Mouse (Mus musculus) small intestine, adult 2 months (tissue): Measurements from ENCODE around the gene Tmem251. TPM values are rescaled to one million over a fixed set of nuclear protein-coding genes. Genes with fewer than 3 reads are reported as not detected.

ENCODE experiments used
- H3K27ac ChIP-seq: fragments of 200-500 bp; 2 replicates; pipeline ENCODE4 v1.5.1; 2012; ENCODE audit warnings: low read depth, low read length, control low read depth, inconsistent platforms; ENCODE audit not compliant: insufficient read depth
- H3K27me3 ChIP-seq: fragments of 200-500 bp; 2 replicates; pipeline ENCODE4 v1.6.1; 2012; ENCODE audit warnings: mild to moderate bottlenecking, moderate library complexity, low read length, inconsistent platforms; ENCODE audit not compliant: control insufficient read depth, insufficient read depth
- H3K36me3 ChIP-seq: fragments of 200-500 bp; 2 replicates; pipeline ENCODE4 v1.6.1; 2012; ENCODE audit warnings: mild to moderate bottlenecking, low read length, control low read depth, inconsistent platforms; ENCODE audit not compliant: control insufficient read depth, insufficient read depth
- H3K4me1 ChIP-seq: fragments of 200-500 bp; 2 replicates; pipeline ENCODE4 v1.6.1; 2012; ENCODE audit warnings: low read length, inconsistent platforms, mixed read lengths; ENCODE audit not compliant: control insufficient read depth, insufficient read depth, insufficient read length
- H3K4me3 ChIP-seq: fragments of 200-500 bp; 2 replicates; pipeline ENCODE4 v1.5.1; 2012; ENCODE audit warnings: low read depth, mild to moderate bottlenecking, control low read depth, inconsistent platforms, low read length, moderate library complexity
- CTCF ChIP-seq: fragments of 200-500 bp; IDR thresholded peaks from 2 replicates; pipeline ENCODE4 v1.5.1; 2012; ENCODE audit warnings: low read depth, mild to moderate bottlenecking, control low read depth, inconsistent platforms, low read length, moderate library complexity, mixed read lengths; ENCODE audit not compliant: insufficient replicate concordance, insufficient read length; ENCODE audit errors: extremely low read depth
- POLR2A ChIP-seq: fragments of 200-500 bp; IDR thresholded peaks from 2 replicates; pipeline ENCODE4 v1.6.1; 2012; ENCODE audit warnings: low read depth, mild to moderate bottlenecking, control low read depth, inconsistent platforms, low read length, moderate library complexity
- WGBS: fragments of 180-500 bp; shearing (Covaris S2); methylation state at CpG from one replicate; pipeline ENCODE4 v1.1.7; 2018; 5-methylcytosine and 5-hydroxymethylcytosine counted together
- polyA plus RNA-seq: library from polyadenylated mRNA; depleted of rRNA; stranded (reverse); fragments of >200 nt; gene quantifications from 2 replicates; pipeline ENCODE4 v1.2.3, GENCODE M21; 2012

The Tmem251 gene
- polyA plus RNA-seq, 1 experiment = 2.4 TPM

DNA sequence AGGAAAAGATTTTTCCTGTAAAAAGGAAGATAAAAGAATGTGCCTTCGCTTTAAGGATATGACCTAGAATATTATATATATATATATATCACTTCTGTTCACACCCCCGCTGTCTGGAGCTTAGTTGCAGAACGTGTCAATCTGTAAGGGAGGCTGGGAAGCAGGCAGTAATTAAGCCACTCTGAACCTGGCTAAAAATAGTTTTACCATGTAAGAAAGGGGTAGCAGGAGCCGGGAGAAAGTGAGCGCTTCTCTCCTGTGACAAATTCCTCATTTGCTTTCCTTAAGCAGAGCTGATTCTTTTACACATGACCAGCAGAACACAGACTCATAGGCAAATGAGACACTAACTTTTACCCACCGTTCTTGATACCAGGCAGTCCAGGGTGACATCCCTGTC lies 19.7 kb upstream of the Tmem251 start:
- H3K4me1 ChIP-seq = peaks cover 19% of the 10 kb centered on the region
- H3K4me3 ChIP-seq = no peak overlapping the region
- 87% methylated on average over 6 of the region's 6 CpGs for WGBS
- no peaks in the 10 kb centered on the region for H3K27me3 ChIP-seq
- TF ChIP-seq POLR2A = no peak
- TF ChIP-seq CTCF = no peak
- H3K27ac ChIP-seq = no peak overlapping the region
- no peaks in the 10 kb centered on the region for H3K36me3 ChIP-seq

DNA sequence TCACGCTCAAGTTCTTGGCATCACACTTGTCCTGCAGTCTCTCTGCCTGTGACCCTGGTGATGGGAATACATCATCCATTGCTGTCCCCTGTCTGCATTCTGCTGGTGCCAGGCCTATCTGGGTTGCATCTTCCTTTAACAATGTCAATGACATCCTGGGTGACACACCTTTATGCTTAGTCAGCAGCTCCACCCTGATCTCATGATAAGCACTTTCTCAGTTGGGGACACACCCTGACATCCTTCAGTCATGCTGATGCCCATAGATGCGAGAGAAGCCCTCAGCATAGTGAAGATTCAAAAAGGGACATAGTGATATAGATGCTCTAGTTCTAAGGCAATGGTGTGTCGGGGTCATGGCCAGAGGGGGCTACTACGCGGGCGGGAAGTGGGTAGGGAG lies 18.4 kb upstream of the Tmem251 start:
- TF ChIP-seq CTCF (no peak), POLR2A (no peak)
- Histone ChIP-seq H3K27me3 (no peaks in the 10 kb centered on the region), H3K27ac (peak overlapping the region; percentile 88), H3K36me3 (no peaks in the 10 kb centered on the region), H3K4me3 (no peak overlapping the region), H3K4me1 (peaks cover 24% of the 10 kb centered on the region)
- 83% methylated on average over 6 of the region's 6 CpGs for WGBS

DNA sequence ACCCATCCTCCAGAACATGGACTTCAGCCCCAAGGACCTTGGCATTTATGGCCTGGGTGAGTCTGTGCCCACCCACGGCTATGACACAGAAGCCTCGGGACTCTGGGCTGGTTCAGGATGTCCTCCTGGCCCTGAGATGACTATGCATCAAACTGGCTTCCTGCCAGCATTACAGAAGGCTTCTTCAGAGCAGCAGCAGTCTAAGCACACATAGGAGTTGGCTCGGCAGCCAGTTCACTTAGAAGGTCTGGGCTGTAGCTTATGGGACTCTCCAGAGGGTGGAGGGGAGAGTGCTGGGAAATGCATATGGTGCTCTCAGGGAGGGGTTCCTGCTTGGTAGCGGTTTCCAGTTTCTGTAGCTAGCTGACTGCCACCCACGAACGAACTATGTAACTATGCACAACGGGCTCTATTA lies 17.8 kb upstream of the Tmem251 start:
- no peak for TF ChIP-seq CTCF
- TF ChIP-seq POLR2A = no peak; the same call in 1 of the 2 replicates
- H3K36me3 ChIP-seq = no peaks in the 10 kb centered on the region
- 35% methylated on average over 7 of the region's 7 CpGs for WGBS
- H3K27me3 ChIP-seq = no peaks in the 10 kb centered on the region
- no peak overlapping the region for H3K4me3 ChIP-seq
- H3K27ac ChIP-seq = peak overlapping the region; percentile 88
- H3K4me1 ChIP-seq = peaks cover 29% of the 10 kb centered on the region

DNA sequence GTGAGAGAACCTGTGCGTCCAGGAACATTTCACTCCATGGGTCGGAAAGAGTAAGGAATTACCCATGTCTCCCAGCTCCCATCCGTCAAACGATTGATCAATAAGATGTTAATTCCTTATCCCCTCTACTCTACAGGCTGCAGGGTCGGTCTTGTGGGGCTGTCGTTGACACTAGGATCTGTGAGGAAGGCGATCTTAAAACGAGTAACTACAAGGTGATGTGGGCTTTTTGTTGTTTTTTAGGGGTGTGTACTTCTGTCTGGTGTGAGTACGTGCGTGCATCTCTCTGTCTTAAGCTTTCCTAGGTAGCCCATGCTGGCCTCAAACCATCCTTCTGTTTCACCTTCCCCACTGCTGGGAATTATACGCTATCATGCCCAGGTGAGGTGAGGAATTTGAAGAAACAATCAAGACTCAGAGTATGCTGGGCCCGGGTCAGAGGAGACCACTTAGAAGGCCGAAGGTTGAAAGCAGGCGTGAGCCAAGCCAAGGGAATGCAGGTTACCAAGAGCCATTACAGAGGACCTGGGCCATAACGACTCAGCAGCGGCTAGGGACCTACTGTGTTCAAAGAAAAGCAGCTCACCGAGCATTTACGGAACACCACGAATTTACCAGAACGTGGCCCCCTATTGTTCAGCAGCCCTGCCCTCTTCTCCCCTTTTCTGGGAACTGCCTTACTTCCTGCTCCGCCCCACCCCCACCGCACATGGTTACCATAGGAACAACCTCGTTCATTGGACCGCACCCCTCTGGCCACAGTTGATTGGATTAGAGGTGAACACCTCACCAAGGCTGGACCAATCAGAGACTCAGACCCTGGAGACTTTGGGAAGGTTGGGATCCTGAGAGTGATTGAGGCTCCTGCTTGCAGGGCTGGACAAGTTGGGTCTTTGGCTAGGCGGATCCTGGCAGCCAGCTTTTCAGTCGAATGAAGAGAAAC lies 13.4 kb upstream of the Tmem251 start:
- peak overlapping the region; percentile 96 for H3K27ac ChIP-seq

DNA sequence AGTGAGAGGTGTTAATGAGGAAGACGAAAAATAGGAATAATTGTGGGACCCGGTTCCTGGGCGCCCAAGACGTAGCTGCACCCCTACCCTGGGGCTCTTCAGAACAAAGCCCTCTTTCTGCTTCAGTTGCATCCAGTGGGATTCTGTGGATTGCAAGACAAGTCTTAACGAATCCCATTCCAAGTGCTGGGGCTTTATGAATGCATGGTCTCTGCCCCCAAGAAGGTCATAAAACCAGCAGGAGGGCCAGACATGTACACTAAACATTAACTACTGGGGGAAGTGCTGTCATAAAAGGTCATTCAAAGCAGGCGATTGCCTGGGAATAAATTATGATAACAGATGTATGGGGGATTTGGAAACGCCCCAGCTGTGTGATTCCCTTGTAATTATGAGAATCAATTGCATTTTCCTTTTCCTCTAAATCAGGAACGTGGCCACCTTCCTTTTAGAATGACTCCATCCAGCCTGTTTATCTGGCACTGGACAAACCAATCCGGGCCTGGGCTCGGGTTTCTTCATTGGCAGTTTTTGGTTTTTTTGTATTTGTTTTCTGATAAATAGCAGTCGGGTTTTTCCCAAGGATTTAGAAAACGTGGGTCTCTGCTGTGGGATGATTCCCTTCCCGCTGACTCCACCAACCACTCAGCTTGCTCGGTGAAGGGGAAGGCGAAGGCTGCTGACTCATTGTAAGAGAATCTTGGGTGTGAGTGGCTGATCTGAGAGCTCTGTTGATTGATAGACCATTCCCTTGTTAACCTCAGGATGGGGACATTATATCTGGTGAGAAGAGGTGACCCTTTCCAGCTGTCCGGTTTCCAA lies 12.6 kb upstream of the Tmem251 start:
- Histone ChIP-seq H3K27me3 (no peaks in the 10 kb centered on the region), H3K36me3 (no peaks in the 10 kb centered on the region), H3K27ac (peak overlapping the region; percentile 96), H3K4me1 (peaks cover 26% of the 10 kb centered on the region), H3K4me3 (peak overlapping the region; percentile 20)
- 11% methylated on average over 16 of the region's 16 CpGs for WGBS
- no peak for TF ChIP-seq POLR2A

More for the DNA sequence above, 13.4 kb upstream of the Tmem251 start:
- TF ChIP-seq POLR2A = peak; percentile 42; the same call in 1 of the 2 replicates
- TF ChIP-seq CTCF = no peak; the same call in 1 of the 2 replicates
- Histone ChIP-seq H3K36me3 (no peaks in the 10 kb centered on the region), H3K4me1 (peaks cover 34% of the 10 kb centered on the region), H3K27me3 (no peaks in the 10 kb centered on the region), H3K4me3 (peak overlapping the region; percentile 37)
- 36% methylated on average over 26 of the region's 26 CpGs for WGBS

DNA sequence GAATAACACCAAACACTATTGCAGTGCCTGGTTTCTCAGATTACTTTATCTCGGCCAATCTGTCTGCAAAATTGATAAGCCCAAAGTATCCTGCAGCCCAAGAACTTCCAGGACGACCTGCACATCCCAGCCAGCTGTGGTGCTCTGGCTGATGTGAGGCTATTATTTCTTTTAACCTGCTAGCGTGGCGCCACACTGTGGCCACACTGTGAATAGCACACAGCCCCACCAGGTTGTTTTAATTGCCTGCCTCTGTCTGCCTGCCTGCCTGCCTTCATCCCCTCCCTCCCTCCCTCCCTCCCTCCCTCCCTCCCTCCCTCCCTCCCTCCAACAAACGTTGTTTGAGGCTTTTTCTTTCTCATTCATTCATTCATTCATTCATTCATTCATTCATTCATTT lies 10.2 kb upstream of the Tmem251 start:
- no peaks in the 10 kb centered on the region for H3K36me3 ChIP-seq
- no peak overlapping the region for H3K4me3 ChIP-seq
- peak; percentile 83; the same call in 1 of the 2 replicates for TF ChIP-seq CTCF
- TF ChIP-seq POLR2A = no peak
- 3% methylated on average over 5 of the region's 5 CpGs for WGBS
- no peaks in the 10 kb centered on the region for H3K27me3 ChIP-seq
- H3K27ac ChIP-seq = no peak overlapping the region
- peaks cover 19% of the 10 kb centered on the region for H3K4me1 ChIP-seq

DNA sequence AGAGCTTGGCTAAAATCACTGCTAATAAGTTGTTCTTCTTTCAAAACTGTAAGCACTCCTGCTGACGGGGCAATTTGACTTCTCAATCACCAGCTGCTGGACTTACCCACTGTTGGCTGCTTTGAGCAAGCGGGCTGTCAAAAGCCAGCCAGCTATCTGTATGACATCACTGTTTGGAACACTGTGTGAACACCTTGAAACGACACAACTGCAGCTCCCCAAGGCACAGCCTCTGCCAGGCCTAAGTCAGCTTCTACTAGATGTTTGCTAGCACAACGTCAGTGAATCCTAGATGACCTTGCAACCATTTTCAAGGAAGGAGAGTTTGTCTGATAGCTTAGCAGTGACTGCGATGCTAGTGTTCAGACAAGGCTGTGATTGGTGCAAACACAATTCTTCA lies 4.5 kb upstream of the Tmem251 start:
- 68% methylated on average over 5 of the region's 5 CpGs for WGBS
- Histone ChIP-seq H3K36me3 (no peaks in the 10 kb centered on the region), H3K4me1 (peaks cover 5% of the 10 kb centered on the region; the same call in 1 of the 2 replicates), H3K4me3 (no peak overlapping the region), H3K27me3 (no peaks in the 10 kb centered on the region), H3K27ac (no peak overlapping the region)
- TF ChIP-seq POLR2A = no peak
- no peak for TF ChIP-seq CTCF
